In the genomic region with DNA sequence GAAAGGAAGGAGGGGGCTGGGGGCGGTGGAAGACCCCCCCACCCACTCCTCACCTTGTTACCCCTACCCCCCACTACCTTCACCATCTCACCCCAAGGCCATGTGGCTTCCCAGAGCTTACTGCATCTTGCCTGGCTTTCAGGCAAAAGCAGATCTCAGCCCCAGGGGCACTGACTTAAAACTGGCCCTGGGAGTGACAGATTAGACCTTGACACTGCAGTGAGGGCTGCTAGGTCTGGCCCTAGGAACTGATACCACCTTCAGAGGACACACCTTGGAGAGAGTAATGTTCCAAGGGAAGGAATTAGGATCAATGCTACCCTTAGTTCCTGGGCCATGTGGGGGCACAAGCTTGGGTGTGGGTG, we compare ENCODE assay signal across 8 mouse cellular contexts. TPM values are rescaled to one million over a fixed set of nuclear protein-coding genes. Genes with fewer than 3 reads are reported as not detected.
DNase-seq lines count a peak whose midpoint lies in the region; ATAC-seq and TF ChIP-seq lines count a peak whose summit lies in the region.

No protein-coding gene starts in this region.

- H3K9me3 ChIP-seq in hindbrain, embryonic 16.5 days (ENCODE audit: control insufficient read depth, low read length) = no peaks in the 10 kb centered on the region
- no peaks in the 10 kb centered on the region; the same call in 1 of the 2 replicates for H3K9me3 ChIP-seq in midbrain, embryonic 16.5 days (replicated peaks; ENCODE audit: control insufficient read depth, low read length, poor library complexity, severe bottlenecking)

- no CpG with 5 or more reads among the region's 1 CpGs for WGBS in spleen, adult 2 months
- 11% methylated on average over 1 of the region's 1 CpGs for WGBS in hindbrain, embryonic 16.5 days
- no CpG with 5 or more reads among the region's 1 CpGs for WGBS in midbrain, embryonic 16.5 days

- H3K4me3 ChIP-seq in spleen, adult 2 months (ENCODE audit: extremely low read depth, insufficient read depth, insufficient read length) = peak overlapping the region; percentile 50
- H3K4me3 ChIP-seq in hindbrain, embryonic 16.5 days (ENCODE audit: low read length) = peak overlapping the region; percentile 82
- peak overlapping the region; percentile 84 for H3K4me3 ChIP-seq in midbrain, embryonic 16.5 days (ENCODE audit: low read depth, low read length)

- H3K27ac ChIP-seq in spleen, adult 2 months (ENCODE audit: insufficient read depth, low read length) = no peak overlapping the region
- H3K27ac ChIP-seq in hindbrain, embryonic 16.5 days (ENCODE audit: low read depth, low read length) = peak overlapping the region; percentile 70; the same call in 1 of the 2 replicates
- H3K27ac ChIP-seq in midbrain, embryonic 16.5 days (ENCODE audit: low read length) = peak overlapping the region; percentile 79

- TF ChIP-seq POLR2A in spleen, adult 2 months (IDR thresholded peaks at IDR 0.05; ENCODE audit: low read depth, low read length) = no peak

- peak; percentile 75 for ATAC-seq in hindbrain, embryonic 16.5 days
- peak; percentile 59 for ATAC-seq in midbrain, embryonic 16.5 days

- peak overlapping the region; percentile 84 for H3K9ac ChIP-seq in hindbrain, embryonic 16.5 days (ENCODE audit: low read depth, low read length)
- peak overlapping the region; percentile 84 for H3K9ac ChIP-seq in midbrain, embryonic 16.5 days (ENCODE audit: low read depth, low read length)

- peaks cover 3% of the 10 kb centered on the region; the same call in 1 of the 2 replicates for H3K4me1 ChIP-seq in spleen, adult 2 months (ENCODE audit: control insufficient read depth, insufficient read depth, insufficient read length)
- H3K4me1 ChIP-seq in hindbrain, embryonic 16.5 days (ENCODE audit: control insufficient read depth, insufficient read depth, low read depth, low read length) = peaks cover 3% of the 10 kb centered on the region; the same call in 1 of the 2 replicates
- H3K4me1 ChIP-seq in midbrain, embryonic 16.5 days (ENCODE audit: control insufficient read depth, insufficient read depth, low read length) = peaks cover 5% of the 10 kb centered on the region

- peak; percentile 11 for DNase-seq in cerebellum, adult 11-12 months
- no peak for DNase-seq in cerebellum, adult 8-10 months
- peak; percentile 1 to 9 for DNase-seq in spleen, adult 2 months (ENCODE audit: low read depth in 1 of 2, low spot score in 2 of 2)
- no peak for DNase-seq in spleen, postnatal 36 days (ENCODE audit: low spot score in 2 of 2)
- no peak for DNase-seq in thymus, postnatal 25 days
- DNase-seq in gastrocnemius, postnatal 36 days = no peak

- peak overlapping the region; percentile 99 for H3K4me2 ChIP-seq in hindbrain, embryonic 16.5 days (ENCODE audit: low read length)
- peak overlapping the region; percentile 98 for H3K4me2 ChIP-seq in midbrain, embryonic 16.5 days (ENCODE audit: low read length)

- intact Hi-C loops in gastrocnemius, postnatal 36 days (cut with DNase I) = no loop called here

- no peak for TF ChIP-seq CTCF in spleen, adult 2 months (IDR thresholded peaks at IDR 0.05; ENCODE audit: extremely low read depth, insufficient read depth, insufficient read length, insufficient replicate concordance)

- no peaks in the 10 kb centered on the region for H3K27me3 ChIP-seq in spleen, adult 2 months (ENCODE audit: control insufficient read depth, insufficient read depth, low read length)
- no peaks in the 10 kb centered on the region for H3K27me3 ChIP-seq in hindbrain, embryonic 16.5 days (replicated peaks; ENCODE audit: control insufficient read depth, insufficient read depth, low read length)
- H3K27me3 ChIP-seq in midbrain, embryonic 16.5 days (ENCODE audit: control insufficient read depth, insufficient read depth, low read depth, low read length) = no peaks in the 10 kb centered on the region

- no peaks in the 10 kb centered on the region for H3K36me3 ChIP-seq in spleen, adult 2 months (ENCODE audit: control insufficient read depth, insufficient read depth, low read length)
- no peaks in the 10 kb centered on the region for H3K36me3 ChIP-seq in hindbrain, embryonic 16.5 days (ENCODE audit: control insufficient read depth, insufficient read depth, low read length)
- no peaks in the 10 kb centered on the region for H3K36me3 ChIP-seq in midbrain, embryonic 16.5 days (ENCODE audit: control insufficient read depth, insufficient read depth, low read length)

RNA-seq across cellular contexts. Expression of a gene that starts 0.4 kb away (rescaled TPM):
- polyA plus RNA-seq in spleen, adult 2 months (2012; rRNA removed) = 3.2 and 3.9 TPM in 2 replicates
- polyA plus RNA-seq in hindbrain, embryonic 16.5 days (2015; fragmentation: Nextera tagmentation; extraction: Ambion mirVana) = 17.7 and 18.3 TPM in 2 replicates
- 12.6 and 13.1 TPM in 2 replicates for polyA plus RNA-seq in midbrain, embryonic 16.5 days (2015; fragmentation: Nextera tagmentation; extraction: Ambion mirVana)
- 10 to 100 TPM; 38.1 to 48.0 TPM for total RNA-seq in gastrocnemius, postnatal 36 days (2021)

Comparison
In these comparisons a context has a peak if more than half of its experiments do, and no peak if none do; other contexts are left out.
1. DNase-seq: peak in cerebellum, adult 11-12 months (single experiment) and spleen, adult 2 months (2 of 2); none in cerebellum, adult 8-10 months (single experiment), spleen, postnatal 36 days (0 of 2), thymus, postnatal 25 days (single experiment) and gastrocnemius, postnatal 36 days (0 of 2).
2. Peak in every context shown above with its lines, with median percentiles within 50 percentile points of each other: H3K4me3 ChIP-seq.